Mouse (Mus musculus) hindbrain, embryonic 15.5 days (tissue): ENCODE data around the gene Usp49. TPM values are rescaled to one million over a fixed set of nuclear protein-coding genes. Genes with fewer than 3 reads are reported as not detected.
"Not testable (repeated sequence)": the region's sequence is repeated elsewhere in the genome, so short reads cannot be mapped to it uniquely, and the experiment has no call there.

Experiments
- ATAC-seq: fragments of 200-750 bp; cut with Nextera tagmentation; 2 replicates; pipeline ENCODE4 v1.8.0; 2017; ENCODE audit warnings: low read depth, moderate number of reproducible peaks, moderate TSS enrichment; ENCODE audit not compliant: low FRiP score
- H3K27ac ChIP-seq: fragments of 300-500 bp; sonication (generic); replicated peaks from 2 replicates; pipeline ENCODE4 v1.5.1; 2015; ENCODE audit warnings: mild to moderate bottlenecking, inconsistent platforms
- H3K27me3 ChIP-seq: fragments of 300-500 bp; sonication (generic); 2 replicates; pipeline ENCODE4 v1.6.1; 2015; ENCODE audit warnings: control low read depth, inconsistent platforms
- H3K36me3 ChIP-seq: fragments of 300-500 bp; sonication (generic); 2 replicates; pipeline ENCODE4 v1.6.1; 2015; ENCODE audit warnings: control low read depth, inconsistent platforms
- H3K4me1 ChIP-seq: fragments of 300-500 bp; sonication (generic); replicated peaks from 2 replicates; pipeline ENCODE4 v1.6.1; 2015; ENCODE audit warnings: control low read depth, inconsistent platforms
- H3K4me2 ChIP-seq: fragments of 300-500 bp; sonication (generic); 2 replicates; pipeline ENCODE4 v1.6.1; 2015; ENCODE audit warnings: moderate library complexity, mild to moderate bottlenecking, inconsistent platforms
- H3K4me3 ChIP-seq: fragments of 300-500 bp; sonication (generic); 2 replicates; pipeline ENCODE4 v1.5.1; 2015; ENCODE audit warnings: mild to moderate bottlenecking, inconsistent platforms
- H3K9ac ChIP-seq: fragments of 300-500 bp; sonication (generic); 2 replicates; pipeline ENCODE4 v1.6.1; 2015; ENCODE audit warnings: inconsistent platforms
- H3K9me3 ChIP-seq: fragments of 300-500 bp; sonication (generic); 2 replicates; pipeline ENCODE4 v1.6.1; 2016; ENCODE audit warnings: control low read depth, inconsistent platforms
- WGBS: fragments of 180-500 bp; shearing (Covaris S2); methylation state at CpG from one replicate; pipeline ENCODE4 v1.1.7; 2015; 5-methylcytosine and 5-hydroxymethylcytosine counted together
- polyA plus RNA-seq: library from polyadenylated mRNA; unstranded; fragments of >200 nt; fragmentation: Nextera tagmentation; extraction: Ambion mirVana; gene quantifications from 2 replicates; pipeline ENCODE4 v1.2.1, GENCODE M21; 2015

Usp49 gene
- polyA plus RNA-seq, 1 experiment from 2014 or later, result 8.2 TPM

- under 1% methylated on average over 57 of the region's 63 CpGs for WGBS
Measured at GRCm38 (mm10) chr17:47628851-47629676, 1.4 kb upstream of the Usp49 start.

GRCm38 (mm10) chr17:47629717-47630677 lies 493 bp upstream of the Usp49 start:
- Histone ChIP-seq H3K27me3 (no peaks in the 10 kb centered on the region), H3K27ac (peak overlapping the region; percentile 94), H3K9me3 (no peaks in the 10 kb centered on the region), H3K36me3 (peaks cover 6% of the 10 kb centered on the region; the same call in 1 of the 2 replicates), H3K4me1 (peaks cover 39% of the 10 kb centered on the region), H3K4me2 (peak overlapping the region; percentile 72), H3K4me3 (peak overlapping the region; percentile 74), H3K9ac (peak overlapping the region; percentile 71)
- ATAC-seq, result peak; percentile 61
- WGBS, result 1% methylated on average over 57 of the region's 61 CpGs

More at GRCm38 (mm10) chr17:47628851-47629676, 1.4 kb upstream of the Usp49 start:
- peak overlapping the region; percentile 72 for H3K4me2 ChIP-seq
- H3K27ac ChIP-seq, result peak overlapping the region; percentile 94
- peak overlapping the region; percentile 74 for H3K4me3 ChIP-seq
- H3K36me3 ChIP-seq, result peaks cover 12% of the 10 kb centered on the region
- H3K27me3 ChIP-seq, result no peaks in the 10 kb centered on the region
- ATAC-seq, result peak; percentile 96
- H3K9me3 ChIP-seq, result no peaks in the 10 kb centered on the region
- H3K4me1 ChIP-seq, result peaks cover 39% of the 10 kb centered on the region
- H3K9ac ChIP-seq, result peak overlapping the region; percentile 71

GRCm38 (mm10) chr17:47632181-47632840 lies 1.8 kb downstream of the Usp49 start:
- no peaks in the 10 kb centered on the region for H3K27me3 ChIP-seq
- 70% methylated on average over 4 of the region's 4 CpGs for WGBS
- H3K4me1 ChIP-seq, result peaks cover 39% of the 10 kb centered on the region
- peak overlapping the region; percentile 9; the same call in 1 of the 2 replicates for H3K9ac ChIP-seq
- H3K36me3 ChIP-seq, result no peaks in the 10 kb centered on the region
- H3K27ac ChIP-seq, result no peak overlapping the region
- H3K4me2 ChIP-seq, result peak overlapping the region; percentile 35
- no peaks in the 10 kb centered on the region for H3K9me3 ChIP-seq
- no peak for ATAC-seq
- H3K4me3 ChIP-seq, result no peak overlapping the region

GRCm38 (mm10) chr17:47633999-47634770 lies 3.7 kb downstream of the Usp49 start:
- H3K9me3 ChIP-seq, result no peaks in the 10 kb centered on the region
- 80% methylated on average over 7 of the region's 7 CpGs for WGBS
- ATAC-seq, result no peak
- no peaks in the 10 kb centered on the region for H3K36me3 ChIP-seq
- peaks cover 29% of the 10 kb centered on the region for H3K4me1 ChIP-seq
- no peaks in the 10 kb centered on the region for H3K27me3 ChIP-seq
- H3K27ac ChIP-seq, result no peak overlapping the region
- no peak overlapping the region for H3K9ac ChIP-seq
- no peak overlapping the region for H3K4me3 ChIP-seq
- no peak overlapping the region for H3K4me2 ChIP-seq

GRCm38 (mm10) chr17:47642992-47643391 lies 12.5 kb downstream of the Usp49 start:
- H3K4me1 ChIP-seq, result no peaks in the 10 kb centered on the region
- no peak overlapping the region for H3K4me2 ChIP-seq
- H3K27ac ChIP-seq, result no peak overlapping the region
- H3K9ac ChIP-seq, result no peak overlapping the region
- no peak for ATAC-seq
- no peaks in the 10 kb centered on the region for H3K36me3 ChIP-seq
- WGBS, result 72% methylated on average over 2 of the region's 2 CpGs
- H3K27me3 ChIP-seq, result no peaks in the 10 kb centered on the region
- H3K4me3 ChIP-seq, result no peak overlapping the region
- H3K9me3 ChIP-seq, result no peaks in the 10 kb centered on the region

- H3K4me2 ChIP-seq, result no peak overlapping the region
- no peak overlapping the region for H3K4me3 ChIP-seq
- H3K27me3 ChIP-seq, result no peaks in the 10 kb centered on the region
- 64% methylated on average over 1 of the region's 1 CpGs for WGBS
- no peaks in the 10 kb centered on the region for H3K36me3 ChIP-seq
- ATAC-seq, result no peak
- 0 out of 2 replicates have a peak, but pooled peaks cover 3% of the 10 kb centered on the region for H3K4me1 ChIP-seq
- H3K27ac ChIP-seq, result no peak overlapping the region
- H3K9ac ChIP-seq, result no peak overlapping the region
- no peaks in the 10 kb centered on the region for H3K9me3 ChIP-seq
Measured at GRCm38 (mm10) chr17:47646683-47647082, 16.2 kb downstream of the Usp49 start.

- 38% methylated on average over 4 of the region's 4 CpGs for WGBS
- Histone ChIP-seq H3K9me3 (no peaks in the 10 kb centered on the region), H3K9ac (no peak overlapping the region), H3K4me2 (no peak overlapping the region), H3K36me3 (0 out of 2 replicates have a peak, but pooled peaks cover 2% of the 10 kb centered on the region), H3K27ac (no peak overlapping the region), H3K4me1 (0 out of 2 replicates have a peak, but pooled peaks cover 3% of the 10 kb centered on the region), H3K27me3 (no peaks in the 10 kb centered on the region), H3K4me3 (no peak overlapping the region)
- ATAC-seq, result no peak
Measured at GRCm38 (mm10) chr17:47648966-47649365, 18.5 kb downstream of the Usp49 start.

- ATAC-seq, result no peak
- H3K27ac ChIP-seq, result no peak overlapping the region
- WGBS, result 62% methylated on average over 2 of the region's 2 CpGs
- no peaks in the 10 kb centered on the region for H3K9me3 ChIP-seq
- no peak overlapping the region for H3K4me2 ChIP-seq
- H3K4me1 ChIP-seq, result 0 out of 2 replicates have a peak, but pooled peaks cover 3% of the 10 kb centered on the region
- H3K9ac ChIP-seq, result no peak overlapping the region
- H3K27me3 ChIP-seq, result no peaks in the 10 kb centered on the region
- H3K36me3 ChIP-seq, result 0 out of 2 replicates have a peak, but pooled peaks cover 2% of the 10 kb centered on the region
- H3K4me3 ChIP-seq, result no peak overlapping the region
Measured at GRCm38 (mm10) chr17:47651953-47652352, 21.5 kb downstream of the Usp49 start.

GRCm38 (mm10) chr17:47654346-47654745 lies 23.9 kb downstream of the Usp49 start:
- not testable (repeated sequence) for ATAC-seq, H3K4me3 ChIP-seq, H3K9me3 ChIP-seq, H3K27ac ChIP-seq, H3K9ac ChIP-seq, H3K27me3 ChIP-seq, H3K4me2 ChIP-seq, H3K4me1 ChIP-seq, H3K36me3 ChIP-seq
- 92% methylated on average over 8 of the region's 8 CpGs for WGBS

- no peaks in the 10 kb centered on the region for H3K4me1 ChIP-seq
- no peak overlapping the region for H3K4me3 ChIP-seq
- H3K27me3 ChIP-seq, result no peaks in the 10 kb centered on the region
- no peak overlapping the region for H3K27ac ChIP-seq
- H3K9ac ChIP-seq, result no peak overlapping the region
- no peaks in the 10 kb centered on the region for H3K9me3 ChIP-seq
- 90% methylated on average over 5 of the region's 5 CpGs for WGBS
- H3K36me3 ChIP-seq, result 0 out of 2 replicates have a peak, but pooled peaks cover 2% of the 10 kb centered on the region
- ATAC-seq, result no peak
- no peak overlapping the region for H3K4me2 ChIP-seq
Measured at GRCm38 (mm10) chr17:47655697-47656096, 25.2 kb downstream of the Usp49 start.

GRCm38 (mm10) chr17:47657901-47658300 lies 27.4 kb downstream of the Usp49 start:
- Histone ChIP-seq H3K36me3 (0 out of 2 replicates have a peak, but pooled peaks cover 2% of the 10 kb centered on the region), H3K4me1 (no peaks in the 10 kb centered on the region), H3K27ac (no peak overlapping the region), H3K9ac (no peak overlapping the region), H3K9me3 (no peaks in the 10 kb centered on the region), H3K4me2 (no peak overlapping the region), H3K27me3 (no peaks in the 10 kb centered on the region), H3K4me3 (no peak overlapping the region)
- 86% methylated on average over 4 of the region's 4 CpGs for WGBS
- no peak for ATAC-seq
